Mouse (Mus musculus) lung, postnatal 0 days (tissue): Measurements from ENCODE around the gene Slc12a8.

ENCODE experiments used
- CTCF ChIP-seq: IDR thresholded peaks from 2 replicates; pipeline ENCODE4 v1.5.1; 2016; ENCODE audit warnings: antibody characterized with exemption, mild to moderate bottlenecking
- EP300 ChIP-seq: IDR thresholded peaks from 2 replicates; pipeline ENCODE4 v1.6.1; 2016; ENCODE audit warnings: antibody characterized with exemption, mild to moderate bottlenecking, control low read depth

DNA sequence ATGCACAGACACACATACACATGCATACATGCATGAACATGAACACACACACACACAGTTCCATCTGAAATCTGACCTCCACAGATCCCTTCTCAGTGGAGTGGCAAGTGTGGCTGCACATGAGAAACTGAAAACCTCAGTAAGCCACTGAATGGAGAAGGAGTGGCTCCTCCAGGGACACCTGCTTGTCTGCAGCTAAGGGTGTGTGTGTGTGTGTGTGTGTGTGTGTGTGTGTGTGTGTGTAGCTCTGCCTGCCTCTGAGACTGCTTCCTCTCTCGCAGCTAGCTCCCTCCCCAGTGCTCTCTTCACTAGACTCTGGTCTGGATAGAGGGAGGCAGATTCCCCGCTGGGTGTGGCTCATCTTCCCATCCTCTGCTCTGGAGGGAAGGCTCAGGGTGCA, 92.4 kb downstream of the Slc12a8 start:
- TF ChIP-seq CTCF (no peak), EP300 (no peak)
